Mouse (Mus musculus) heart, adult 2 months (tissue): ENCODE results near the gene Cacna1a.

ENCODE experiments used
- CTCF ChIP-seq: fragments of 200-600 bp; IDR thresholded peaks from 2 replicates; pipeline ENCODE4 v1.8.1; 2022; ENCODE audit warnings: antibody characterized with exemption, mild to moderate bottlenecking, moderate library complexity
- POLR2A ChIP-seq: fragments of 200-500 bp; IDR thresholded peaks from 2 replicates; pipeline ENCODE4 v1.6.1; 2011; ENCODE audit warnings: mild to moderate bottlenecking, low read depth, low read length, control low read depth; ENCODE audit not compliant: insufficient read depth

DNA sequence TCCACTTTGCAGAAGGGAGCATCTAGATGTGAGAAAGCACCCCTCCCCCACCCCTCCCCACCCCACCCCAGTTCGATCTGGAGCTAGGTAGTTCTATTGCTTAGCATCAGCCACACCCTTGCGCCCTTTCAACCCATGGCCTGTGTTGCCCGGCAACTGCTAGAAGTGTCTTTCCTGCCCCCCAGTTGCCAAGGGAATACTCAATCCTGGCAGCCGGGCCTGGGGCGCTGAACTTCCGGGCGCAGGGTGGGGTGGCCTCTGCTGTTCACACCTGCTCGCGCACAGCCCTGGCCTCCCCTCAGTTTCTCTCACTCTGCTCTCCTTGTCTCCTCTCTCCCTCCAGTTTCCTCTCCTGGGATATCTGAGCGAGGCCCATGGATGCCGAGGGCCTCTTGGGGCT lies 31.8 kb upstream of the Cacna1a start:
- TF ChIP-seq CTCF, result no peak
- TF ChIP-seq POLR2A, result no peak
